Mouse (Mus musculus) embryonic fibroblast, embryonic 13.5 days (primary cell): ENCODE measurements at regions not wholly inside any gene's neighbourhood (a gene's known extent, or its start where the extent isn't known, plus 50 kb on each side); places are given as distances from the start of the nearest gene placed in this dataset.

Source experiments
- H3K27ac ChIP-seq: 2 replicates; pipeline ENCODE4 v1.5.1; 2012; ENCODE audit warnings: low read length, control low read depth, inconsistent platforms; ENCODE audit not compliant: insufficient read depth
- H3K4me1 ChIP-seq: 2 replicates; pipeline ENCODE4 v1.6.1; 2011; ENCODE audit warnings: low read length; ENCODE audit not compliant: control insufficient read depth, insufficient read depth
- H3K4me3 ChIP-seq: 2 replicates; pipeline ENCODE4 v1.5.1; 2011; ENCODE audit warnings: mild to moderate bottlenecking, control low read depth, low read length; ENCODE audit not compliant: insufficient read depth
- CTCF ChIP-seq: IDR thresholded peaks from 2 replicates; pipeline ENCODE4 v1.5.1; 2011; ENCODE audit warnings: mild to moderate bottlenecking, control low read depth, low read length, moderate library complexity, borderline replicate concordance; ENCODE audit not compliant: insufficient read depth
- POLR2A ChIP-seq: IDR thresholded peaks from 2 replicates; pipeline ENCODE4 v1.6.1; 2011; ENCODE audit warnings: low read depth, mild to moderate bottlenecking, control low read depth, low read length, moderate library complexity

DNA sequence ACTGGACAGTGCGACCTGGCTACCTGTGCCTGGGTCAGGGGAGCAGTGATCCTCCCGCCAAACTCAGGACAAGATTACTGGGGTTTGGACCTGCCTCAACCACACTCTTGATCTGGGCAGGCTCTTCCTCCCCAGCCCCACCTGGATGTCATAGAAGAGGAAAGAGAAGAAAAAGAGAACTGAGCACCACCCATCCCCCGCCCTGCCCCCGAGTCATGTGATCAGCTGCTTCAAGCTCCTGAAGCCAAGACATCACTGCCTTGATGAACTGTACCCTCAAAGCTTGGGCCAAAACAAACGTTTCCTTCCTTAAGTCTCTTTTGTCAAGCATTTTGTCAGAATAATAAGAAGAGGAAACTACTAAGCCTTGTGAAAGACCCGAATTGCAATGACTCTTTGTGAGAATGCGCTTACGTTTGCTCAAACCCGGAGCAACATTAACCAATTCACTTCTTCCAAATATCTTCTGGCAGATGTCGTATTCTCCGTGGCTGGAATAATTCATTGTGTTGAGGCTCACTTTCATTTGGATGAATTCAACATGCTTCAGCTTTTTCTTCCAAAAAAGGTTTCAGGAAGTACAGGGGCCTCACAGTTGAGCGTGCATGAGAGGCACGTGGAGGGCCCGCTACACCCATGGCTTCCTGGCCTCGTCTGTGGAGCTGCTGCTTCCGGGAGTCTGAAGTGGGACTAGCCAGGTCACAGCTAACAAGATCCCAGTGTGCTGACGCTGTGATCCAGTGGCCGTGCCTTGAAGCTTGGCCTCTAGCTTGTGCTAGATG lies 169.5 kb downstream of the Kdr start:
- H3K27ac ChIP-seq, result no peak overlapping the region
- no peak for TF ChIP-seq POLR2A
- no peaks in the 10 kb centered on the region for H3K4me1 ChIP-seq
- no peak overlapping the region for H3K4me3 ChIP-seq

DNA sequence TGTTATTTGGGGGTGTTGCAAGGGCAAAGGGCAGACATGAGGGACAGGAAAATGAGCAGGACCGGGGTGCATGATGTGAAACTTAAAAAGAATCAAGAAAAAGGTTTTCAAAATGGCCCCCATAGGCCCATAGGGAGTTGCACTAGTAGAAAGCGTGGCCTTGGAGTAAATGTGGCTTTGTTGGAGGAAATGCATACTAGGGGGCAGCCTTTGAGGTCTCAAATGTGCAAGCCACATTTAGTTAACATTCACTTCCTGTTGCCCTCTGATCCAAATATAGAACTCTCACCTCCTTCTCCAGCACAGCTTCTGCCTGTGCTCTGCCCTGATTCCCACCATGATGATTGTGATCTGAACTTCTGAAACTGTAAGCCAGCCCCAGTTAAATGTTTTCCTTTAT lies 173.2 kb downstream of the Kdr start:
- no peaks in the 10 kb centered on the region for H3K4me1 ChIP-seq
- TF ChIP-seq POLR2A, result no peak
- no peak for TF ChIP-seq CTCF

DNA sequence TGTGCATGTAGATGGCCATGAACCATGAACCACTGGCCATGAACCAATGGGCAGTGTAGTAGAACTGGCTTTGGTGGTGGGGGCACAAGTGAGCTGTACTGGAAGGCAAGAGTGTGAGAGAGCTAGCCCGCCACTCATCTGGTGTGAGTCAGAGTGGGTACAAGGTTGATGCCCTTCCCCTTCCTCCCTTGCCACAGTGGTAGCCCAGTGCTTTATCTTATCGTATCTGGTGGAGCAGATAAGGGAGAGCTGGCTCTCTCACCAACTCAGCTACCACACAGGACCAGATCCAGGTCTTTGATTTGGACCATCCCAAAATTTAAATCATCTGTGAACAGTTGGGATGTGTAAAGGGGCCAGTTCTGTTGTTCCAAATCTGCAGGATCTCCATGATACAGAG lies 173.9 kb downstream of the Kdr start:
- H3K4me3 ChIP-seq, result no peak overlapping the region
- TF ChIP-seq CTCF (no peak), POLR2A (no peak)
- no peak overlapping the region for H3K27ac ChIP-seq
- no peaks in the 10 kb centered on the region for H3K4me1 ChIP-seq

More for the DNA sequence above, 173.2 kb downstream of the Kdr start:
- H3K27ac ChIP-seq, result no peak overlapping the region
- H3K4me3 ChIP-seq, result no peak overlapping the region

DNA sequence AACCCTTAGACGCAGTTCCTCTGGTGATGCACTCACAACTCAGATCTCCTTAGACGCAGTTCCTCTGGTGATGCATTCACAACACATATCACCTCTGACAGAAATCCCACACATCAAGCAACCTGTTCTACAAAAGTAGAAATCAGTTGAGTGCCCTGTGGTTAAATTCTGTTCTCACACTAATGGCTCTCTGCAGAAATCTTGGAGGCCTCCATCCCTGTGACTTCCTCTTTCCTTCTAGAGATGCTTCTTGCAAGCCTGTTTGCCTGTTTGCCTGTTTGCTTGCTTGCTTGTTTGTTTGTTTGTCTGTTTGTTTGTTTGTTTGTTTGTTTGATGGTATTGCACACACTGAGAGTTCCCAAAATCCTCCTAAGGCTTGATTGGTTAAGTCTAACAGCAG lies 175.2 kb downstream of the Kdr start:
- Histone ChIP-seq H3K27ac (no peak overlapping the region), H3K4me1 (no peaks in the 10 kb centered on the region)
- no peak for TF ChIP-seq POLR2A
- TF ChIP-seq CTCF, result no peak

DNA sequence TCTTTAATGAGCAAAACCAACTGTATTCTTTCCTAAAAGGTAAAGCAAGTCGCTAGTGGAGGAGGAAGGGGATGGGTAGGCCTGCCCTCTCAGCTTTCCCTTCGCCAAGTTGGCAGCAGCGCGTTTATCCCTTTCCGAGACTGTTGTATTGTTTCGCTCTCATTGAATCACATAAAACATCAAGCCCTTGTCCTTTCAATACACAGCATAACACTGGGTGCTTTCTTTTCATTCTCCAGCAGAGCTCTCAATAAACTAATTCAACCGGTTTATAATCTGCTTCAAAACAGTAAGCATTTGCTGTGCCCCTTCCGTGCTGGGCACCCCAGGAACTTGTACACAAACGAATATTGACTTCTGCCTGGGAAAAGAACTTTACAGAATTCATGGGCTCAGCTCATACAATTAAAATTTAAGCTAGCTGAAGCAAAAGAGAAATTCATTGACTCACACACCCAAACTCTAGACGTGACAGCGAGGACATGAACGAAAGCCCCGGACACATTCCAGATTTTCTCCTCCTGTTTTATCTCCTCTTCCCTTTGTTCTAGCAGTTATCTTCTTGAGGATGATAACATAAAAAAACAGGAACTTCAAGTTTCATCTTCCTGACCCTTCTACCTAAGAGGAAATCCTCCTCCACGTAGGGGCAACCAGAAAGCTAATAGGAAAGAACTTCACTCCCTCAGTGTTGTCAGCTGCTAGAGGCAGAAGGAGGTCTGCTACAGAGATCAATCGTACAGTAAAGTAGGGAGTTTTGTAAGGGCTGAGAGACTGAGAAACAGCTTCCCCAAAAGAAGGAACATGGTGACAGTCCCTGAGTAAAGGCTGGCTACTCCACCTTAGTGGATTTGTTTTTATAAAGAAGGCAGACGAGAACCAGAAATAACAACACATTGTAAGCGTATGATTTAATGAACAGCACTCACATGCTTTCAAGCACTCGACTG lies 177.9 kb downstream of the Kdr start:
- Histone ChIP-seq H3K4me3 (no peak overlapping the region), H3K4me1 (no peaks in the 10 kb centered on the region), H3K27ac (no peak overlapping the region)
- no peak for TF ChIP-seq POLR2A
- no peak for TF ChIP-seq CTCF

More for the DNA sequence above, 175.2 kb downstream of the Kdr start:
- H3K4me3 ChIP-seq, result no peak overlapping the region

DNA sequence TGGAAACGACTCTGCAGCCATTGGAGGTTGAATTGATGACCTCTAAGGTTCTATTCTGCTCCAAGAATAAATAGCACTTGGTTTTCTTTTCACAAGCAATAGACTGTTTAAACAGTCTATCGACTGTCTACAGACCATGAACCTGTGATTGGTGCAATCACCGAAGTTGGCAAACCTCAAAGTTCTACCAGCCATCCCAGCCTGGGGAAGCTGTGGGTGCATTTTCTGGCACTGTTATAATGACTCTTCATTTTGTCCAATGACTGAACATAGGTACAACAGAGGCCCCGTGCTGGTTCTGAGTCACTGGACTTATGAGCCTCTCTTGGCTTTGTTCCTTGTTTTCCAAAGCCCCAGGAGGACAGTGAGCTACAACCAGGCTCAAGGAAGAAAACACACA lies 178.6 kb downstream of the Kdr start:
- no peak overlapping the region for H3K4me3 ChIP-seq
- no peaks in the 10 kb centered on the region for H3K4me1 ChIP-seq
- H3K27ac ChIP-seq, result no peak overlapping the region
- TF ChIP-seq CTCF (no peak), POLR2A (no peak)

DNA sequence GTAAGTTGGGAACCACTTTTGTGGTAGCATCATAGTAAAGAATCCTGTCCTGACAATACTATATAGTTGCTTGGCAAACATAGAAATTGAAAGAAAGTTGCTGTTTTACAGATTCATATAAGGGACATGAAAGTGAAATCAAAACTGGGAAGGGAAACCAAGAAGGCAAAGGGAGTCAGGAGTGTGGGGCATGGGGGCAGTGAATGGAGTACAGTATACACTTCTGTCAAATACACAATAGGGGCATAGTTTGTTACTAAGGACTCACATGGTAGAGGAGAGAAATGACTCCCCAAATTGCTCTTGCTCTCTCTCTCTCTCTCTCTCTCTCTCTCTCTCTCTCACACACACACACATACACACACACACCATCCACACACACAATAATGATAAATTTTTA lies 185.1 kb downstream of the Kdr start:
- TF ChIP-seq POLR2A (no peak), CTCF (no peak)
- Histone ChIP-seq H3K4me1 (no peaks in the 10 kb centered on the region), H3K27ac (no peak overlapping the region), H3K4me3 (no peak overlapping the region)

DNA sequence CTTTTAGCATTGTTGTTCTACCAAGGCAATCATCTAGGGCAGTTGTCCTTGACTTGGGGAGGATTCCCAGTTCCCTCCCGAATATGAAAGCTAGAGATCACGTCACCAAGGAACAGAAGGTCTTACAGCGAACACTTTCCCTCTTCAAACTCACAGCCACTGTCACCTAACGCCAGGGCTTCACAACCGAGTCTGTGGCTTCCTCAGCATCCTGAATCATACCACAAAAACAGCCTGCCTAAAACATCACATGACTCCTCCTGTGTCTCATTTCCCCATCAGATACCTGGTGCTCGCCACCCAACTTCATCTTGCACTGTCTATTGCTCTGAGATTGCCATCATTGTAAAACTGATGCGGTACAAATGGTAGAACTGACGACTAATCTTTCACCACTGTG lies 186.5 kb downstream of the Kdr start:
- H3K4me1 ChIP-seq, result no peaks in the 10 kb centered on the region
- no peak overlapping the region for H3K27ac ChIP-seq
- H3K4me3 ChIP-seq, result no peak overlapping the region
- TF ChIP-seq POLR2A (no peak), CTCF (no peak)

DNA sequence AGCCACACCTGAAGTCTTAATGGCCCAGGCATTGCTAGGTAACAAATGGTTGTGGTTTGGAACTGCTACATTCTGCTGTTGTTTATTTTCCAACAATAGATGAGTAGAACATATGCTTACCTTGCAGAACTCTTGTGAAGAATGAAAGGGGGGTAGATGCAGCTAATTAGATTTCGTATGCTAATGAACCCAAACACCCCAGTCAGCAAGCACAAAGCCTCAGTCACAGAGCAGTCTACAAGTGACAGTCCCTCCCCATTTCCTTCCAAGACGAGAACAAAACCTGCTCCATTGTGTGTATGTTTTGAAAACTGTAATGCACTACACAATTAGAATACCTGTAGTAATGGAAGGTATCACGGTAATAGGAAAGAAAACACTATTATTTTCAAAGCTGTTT lies 190.2 kb downstream of the Kdr start:
- TF ChIP-seq CTCF (no peak), POLR2A (no peak)
- Histone ChIP-seq H3K4me1 (no peaks in the 10 kb centered on the region), H3K4me3 (no peak overlapping the region), H3K27ac (no peak overlapping the region)

DNA sequence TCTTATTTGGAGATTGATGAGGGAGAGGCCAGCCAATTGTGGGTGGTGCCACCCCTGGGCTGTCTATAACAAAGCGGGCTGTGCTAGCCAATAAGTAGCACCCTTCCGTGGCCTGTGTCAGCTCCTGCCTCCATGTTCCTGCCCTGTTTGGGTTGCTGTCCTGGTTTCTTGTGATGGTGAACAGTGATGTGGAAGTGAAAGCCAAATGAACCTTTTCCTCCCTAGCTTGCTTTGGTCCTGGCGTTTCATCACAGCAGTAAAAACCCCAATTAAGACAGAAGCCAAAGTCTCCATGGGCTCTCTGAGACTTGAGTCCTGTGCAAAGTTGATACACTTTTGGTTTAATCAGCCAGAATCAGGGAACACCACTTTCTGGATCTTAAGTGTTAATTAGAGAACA lies 192.1 kb downstream of the Kdr start:
- no peak for TF ChIP-seq CTCF
- TF ChIP-seq POLR2A, result no peak
- Histone ChIP-seq H3K4me3 (no peak overlapping the region), H3K27ac (no peak overlapping the region), H3K4me1 (no peaks in the 10 kb centered on the region)
